Mouse (Mus musculus): ENCODE results near the gene 1700025F22Rik. TPM values are rescaled to one million over a fixed set of nuclear protein-coding genes. Genes with fewer than 3 reads are reported as not detected.
"Not testable (repeated sequence)": the region's sequence is repeated elsewhere in the genome, so short reads cannot be mapped to it uniquely, and the experiment has no call there.

1700025F22Rik gene
- polyA plus RNA-seq (2014; fragmentation: Nextera tagmentation; extraction: Ambion mirVana) = not detected in 2 replicates

- no peak within 1 kb of the TSS for H3K4me2 ChIP-seq (ENCODE audit: low read depth, low read length, severe bottlenecking)
- no peak within 1 kb of the TSS for H3K27ac ChIP-seq (ENCODE audit: low read depth, low read length)
- H3K4me1 ChIP-seq (replicated peaks; ENCODE audit: control insufficient read depth, insufficient read depth, low read length) = no peaks in the 10 kb centered on the region
- H3K36me3 ChIP-seq (ENCODE audit: control insufficient read depth, insufficient read depth, low read length) = no peaks in the 10 kb centered on the region
- H3K4me3 ChIP-seq (ENCODE audit: low read depth, low read length) = no peak within 1 kb of the TSS
- H3K27me3 ChIP-seq (ENCODE audit: control insufficient read depth, insufficient read depth, low read length) = no peaks in the 10 kb centered on the region
- H3K9ac ChIP-seq (ENCODE audit: low read length) = no peak within 1 kb of the TSS
- DNase-seq (ENCODE audit: low spot score) = no peak
- 41% methylated on average over 10 of the region's 10 CpGs for WGBS
- no peak for ATAC-seq (replicated peaks; ENCODE audit: low FRiP score)
- H3K9me3 ChIP-seq (ENCODE audit: control insufficient read depth, low read length) = no peaks in the 10 kb centered on the region
These were observed at the start of gene 1700025F22Rik for GRCm38 (mm10) chr19:11165172-11165571. TSS of gene 1700025F22Rik (minus strand) at chr19:11165320.

- no peak for ATAC-seq (replicated peaks; ENCODE audit: low FRiP score)
- H3K4me3 ChIP-seq (ENCODE audit: low read depth, low read length) = no peak within 1 kb of the TSS
- H3K27me3 ChIP-seq (ENCODE audit: control insufficient read depth, insufficient read depth, low read length) = no peaks in the 10 kb centered on the region
- H3K27ac ChIP-seq (ENCODE audit: low read depth, low read length) = no peak within 1 kb of the TSS
- H3K9ac ChIP-seq (ENCODE audit: low read length) = no peak within 1 kb of the TSS
- WGBS = 69% methylated on average over 12 of the region's 12 CpGs
- DNase-seq (ENCODE audit: low spot score) = no peak
- H3K4me1 ChIP-seq (replicated peaks; ENCODE audit: control insufficient read depth, insufficient read depth, low read length) = no peaks in the 10 kb centered on the region
- no peaks in the 10 kb centered on the region for H3K9me3 ChIP-seq (ENCODE audit: control insufficient read depth, low read length)
- no peaks in the 10 kb centered on the region for H3K36me3 ChIP-seq (ENCODE audit: control insufficient read depth, insufficient read depth, low read length)
- no peak within 1 kb of the TSS for H3K4me2 ChIP-seq (ENCODE audit: low read depth, low read length, severe bottlenecking)
These were observed 31.4 kb upstream of the 1700025F22Rik start, which contains the start of gene Ms4a13 for GRCm38 (mm10) chr19:11196546-11196945. TSS of gene Ms4a13 (minus strand) at chr19:11196737.

GRCm38 (mm10) chr19:11192552-11192951, 27.4 kb upstream of the 1700025F22Rik start:
- no peaks in the 10 kb centered on the region for H3K4me1 ChIP-seq (replicated peaks; ENCODE audit: control insufficient read depth, insufficient read depth, low read length)
- no peak overlapping the region for H3K4me2 ChIP-seq (ENCODE audit: low read depth, low read length, severe bottlenecking)
- no peak overlapping the region for H3K9ac ChIP-seq (ENCODE audit: low read length)
- H3K9me3 ChIP-seq (ENCODE audit: control insufficient read depth, low read length) = no peaks in the 10 kb centered on the region
- ATAC-seq (replicated peaks; ENCODE audit: low FRiP score) (no peak), DNase-seq (ENCODE audit: low spot score) (no peak)
- H3K27me3 ChIP-seq (ENCODE audit: control insufficient read depth, insufficient read depth, low read length) = no peaks in the 10 kb centered on the region
- WGBS = 71% methylated on average over 1 of the region's 1 CpGs
- no peak overlapping the region for H3K27ac ChIP-seq (ENCODE audit: low read depth, low read length)
- no peaks in the 10 kb centered on the region for H3K36me3 ChIP-seq (ENCODE audit: control insufficient read depth, insufficient read depth, low read length)
- no peak overlapping the region for H3K4me3 ChIP-seq (ENCODE audit: low read depth, low read length)

GRCm38 (mm10) chr19:11184121-11184520, 19.0 kb upstream of the 1700025F22Rik start:
- H3K27me3 ChIP-seq (ENCODE audit: control insufficient read depth, insufficient read depth, low read length) = no peaks in the 10 kb centered on the region
- H3K4me1 ChIP-seq (replicated peaks; ENCODE audit: control insufficient read depth, insufficient read depth, low read length) = no peaks in the 10 kb centered on the region
- H3K4me3 ChIP-seq (ENCODE audit: low read depth, low read length) = no peak overlapping the region
- DNase-seq (ENCODE audit: low spot score) (no peak), ATAC-seq (replicated peaks; ENCODE audit: low FRiP score) (no peak)
- H3K9me3 ChIP-seq (ENCODE audit: control insufficient read depth, low read length) = no peaks in the 10 kb centered on the region
- no peak overlapping the region for H3K9ac ChIP-seq (ENCODE audit: low read length)
- H3K27ac ChIP-seq (ENCODE audit: low read depth, low read length) = no peak overlapping the region
- 14% methylated on average over 5 of the region's 5 CpGs for WGBS
- H3K4me2 ChIP-seq (ENCODE audit: low read depth, low read length, severe bottlenecking) = no peak overlapping the region
- H3K36me3 ChIP-seq (ENCODE audit: control insufficient read depth, insufficient read depth, low read length) = no peaks in the 10 kb centered on the region

- WGBS = 68% methylated on average over 2 of the region's 2 CpGs
- ATAC-seq (replicated peaks; ENCODE audit: low FRiP score) = no peak
- no peak for DNase-seq (ENCODE audit: low spot score)
- H3K9ac ChIP-seq (ENCODE audit: low read length) = no peak overlapping the region
- no peaks in the 10 kb centered on the region for H3K36me3 ChIP-seq (ENCODE audit: control insufficient read depth, insufficient read depth, low read length)
- no peaks in the 10 kb centered on the region for H3K4me1 ChIP-seq (replicated peaks; ENCODE audit: control insufficient read depth, insufficient read depth, low read length)
- no peak overlapping the region for H3K27ac ChIP-seq (ENCODE audit: low read depth, low read length)
- no peak overlapping the region for H3K4me2 ChIP-seq (ENCODE audit: low read depth, low read length, severe bottlenecking)
- no peaks in the 10 kb centered on the region for H3K9me3 ChIP-seq (ENCODE audit: control insufficient read depth, low read length)
- H3K27me3 ChIP-seq (ENCODE audit: control insufficient read depth, insufficient read depth, low read length) = no peaks in the 10 kb centered on the region
- no peak overlapping the region for H3K4me3 ChIP-seq (ENCODE audit: low read depth, low read length)
These were observed 12.3 kb upstream of the 1700025F22Rik start for GRCm38 (mm10) chr19:11177464-11177863.

- not testable (repeated sequence) for H3K4me3 ChIP-seq (ENCODE audit: low read depth, low read length); H3K27ac ChIP-seq (ENCODE audit: low read depth, low read length); DNase-seq (ENCODE audit: low spot score); H3K36me3 ChIP-seq (ENCODE audit: control insufficient read depth, insufficient read depth, low read length); H3K4me2 ChIP-seq (ENCODE audit: low read depth, low read length, severe bottlenecking); H3K9ac ChIP-seq (ENCODE audit: low read length); H3K27me3 ChIP-seq (ENCODE audit: control insufficient read depth, insufficient read depth, low read length); ATAC-seq (replicated peaks; ENCODE audit: low FRiP score); H3K4me1 ChIP-seq (replicated peaks; ENCODE audit: control insufficient read depth, insufficient read depth, low read length); H3K9me3 ChIP-seq (ENCODE audit: control insufficient read depth, low read length)
- WGBS = 89% methylated on average over 6 of the region's 6 CpGs
These were observed 7.2 kb downstream of the 1700025F22Rik start for GRCm38 (mm10) chr19:11157890-11158289.

- no peak overlapping the region for H3K4me2 ChIP-seq (ENCODE audit: low read depth, low read length, severe bottlenecking)
- no peak overlapping the region for H3K4me3 ChIP-seq (ENCODE audit: low read depth, low read length)
- WGBS = 72% methylated on average over 4 of the region's 4 CpGs
- H3K27me3 ChIP-seq (ENCODE audit: control insufficient read depth, insufficient read depth, low read length) = no peaks in the 10 kb centered on the region
- H3K9me3 ChIP-seq (ENCODE audit: control insufficient read depth, low read length) = no peaks in the 10 kb centered on the region
- H3K9ac ChIP-seq (ENCODE audit: low read length) = no peak overlapping the region
- DNase-seq (ENCODE audit: low spot score) (no peak), ATAC-seq (replicated peaks; ENCODE audit: low FRiP score) (no peak)
- H3K27ac ChIP-seq (ENCODE audit: low read depth, low read length) = no peak overlapping the region
- no peaks in the 10 kb centered on the region for H3K36me3 ChIP-seq (ENCODE audit: control insufficient read depth, insufficient read depth, low read length)
- no peaks in the 10 kb centered on the region for H3K4me1 ChIP-seq (replicated peaks; ENCODE audit: control insufficient read depth, insufficient read depth, low read length)
These were observed 29.8 kb downstream of the 1700025F22Rik start for GRCm38 (mm10) chr19:11135336-11135735.

GRCm38 (mm10) chr19:11134852-11135251, 30.3 kb downstream of the 1700025F22Rik start:
- Histone ChIP-seq H3K36me3 (ENCODE audit: control insufficient read depth, insufficient read depth, low read length) (no peaks in the 10 kb centered on the region), H3K27me3 (ENCODE audit: control insufficient read depth, insufficient read depth, low read length) (no peaks in the 10 kb centered on the region), H3K4me2 (ENCODE audit: low read depth, low read length, severe bottlenecking) (no peak overlapping the region), H3K9ac (ENCODE audit: low read length) (no peak overlapping the region), H3K9me3 (ENCODE audit: control insufficient read depth, low read length) (no peaks in the 10 kb centered on the region), H3K4me1 (replicated peaks; ENCODE audit: control insufficient read depth, insufficient read depth, low read length) (no peaks in the 10 kb centered on the region), H3K27ac (ENCODE audit: low read depth, low read length) (no peak overlapping the region), H3K4me3 (ENCODE audit: low read depth, low read length) (no peak overlapping the region)
- ATAC-seq (replicated peaks; ENCODE audit: low FRiP score) (no peak), DNase-seq (ENCODE audit: low spot score) (no peak)
- WGBS = 88% methylated on average over 2 of the region's 2 CpGs

GRCm38 (mm10) chr19:11130776-11131175, 34.3 kb downstream of the 1700025F22Rik start, which contains the start of gene 1700017D01Rik:
TSS of gene 1700017D01Rik (minus strand) at chr19:11130876.
- H3K27ac ChIP-seq (ENCODE audit: low read depth, low read length); ATAC-seq (replicated peaks; ENCODE audit: low FRiP score); H3K4me3 ChIP-seq (ENCODE audit: low read depth, low read length); DNase-seq (ENCODE audit: low spot score); H3K9me3 ChIP-seq (ENCODE audit: control insufficient read depth, low read length); H3K36me3 ChIP-seq (ENCODE audit: control insufficient read depth, insufficient read depth, low read length); H3K4me2 ChIP-seq (ENCODE audit: low read depth, low read length, severe bottlenecking); H3K4me1 ChIP-seq (replicated peaks; ENCODE audit: control insufficient read depth, insufficient read depth, low read length); H3K9ac ChIP-seq (ENCODE audit: low read length); H3K27me3 ChIP-seq (ENCODE audit: control insufficient read depth, insufficient read depth, low read length): not testable (repeated sequence)
- WGBS = 86% methylated on average over 8 of the region's 8 CpGs
